Mouse (Mus musculus) hindbrain, embryonic 13.5 days (tissue): ENCODE data around the gene Mtnr1a. TPM values are rescaled to one million over a fixed set of nuclear protein-coding genes. Genes with fewer than 3 reads are reported as not detected.
"Not testable (repeated sequence)": the region's sequence is repeated elsewhere in the genome, so short reads cannot be mapped to it uniquely, and the experiment has no call there.

Experiments
- ATAC-seq: fragments of 200-750 bp; cut with Nextera tagmentation; 2 replicates; pipeline ENCODE4 v1.8.0; 2017; ENCODE audit warnings: moderate TSS enrichment; ENCODE audit not compliant: low FRiP score
- H3K27ac ChIP-seq: fragments of 300-500 bp; sonication (generic); 2 replicates; pipeline ENCODE4 v1.5.1; 2015; ENCODE audit warnings: inconsistent platforms, mild to moderate bottlenecking, moderate library complexity
- H3K27me3 ChIP-seq: fragments of 300-500 bp; sonication (generic); 2 replicates; pipeline ENCODE4 v1.6.1; 2015; ENCODE audit warnings: mild to moderate bottlenecking, inconsistent platforms
- H3K36me3 ChIP-seq: fragments of 300-500 bp; sonication (generic); 2 replicates; pipeline ENCODE4 v1.6.1; 2015; ENCODE audit warnings: mild to moderate bottlenecking, inconsistent platforms
- H3K4me1 ChIP-seq: fragments of 300-500 bp; sonication (generic); replicated peaks from 2 replicates; pipeline ENCODE4 v1.6.1; 2015; ENCODE audit warnings: inconsistent platforms
- H3K4me2 ChIP-seq: fragments of 300-500 bp; sonication (generic); 2 replicates; pipeline ENCODE4 v1.6.1; 2015; ENCODE audit warnings: inconsistent platforms, mild to moderate bottlenecking, moderate library complexity
- H3K4me3 ChIP-seq: fragments of 300-500 bp; sonication (generic); 2 replicates; pipeline ENCODE4 v1.5.1; 2015; ENCODE audit warnings: mild to moderate bottlenecking, inconsistent platforms
- H3K9ac ChIP-seq: fragments of 300-500 bp; sonication (generic); 2 replicates; pipeline ENCODE4 v1.6.1; 2015; ENCODE audit warnings: mild to moderate bottlenecking, inconsistent platforms
- H3K9me3 ChIP-seq: fragments of 300-500 bp; sonication (generic); 2 replicates; pipeline ENCODE4 v1.6.1; 2016; ENCODE audit warnings: inconsistent platforms
- WGBS: fragments of 180-500 bp; shearing (Covaris S2); methylation state at CpG from one replicate; pipeline ENCODE4 v1.1.7; 2015; 5-methylcytosine and 5-hydroxymethylcytosine counted together
- polyA plus RNA-seq: library from polyadenylated mRNA; unstranded; fragments of >200 nt; fragmentation: Nextera tagmentation; extraction: Ambion mirVana; gene quantifications from 2 replicates; pipeline ENCODE4 v1.2.1, GENCODE M21; 2015

Gene Mtnr1a
- polyA plus RNA-seq, 1 experiment from 2014 or later: 0.21 TPM

DNA sequence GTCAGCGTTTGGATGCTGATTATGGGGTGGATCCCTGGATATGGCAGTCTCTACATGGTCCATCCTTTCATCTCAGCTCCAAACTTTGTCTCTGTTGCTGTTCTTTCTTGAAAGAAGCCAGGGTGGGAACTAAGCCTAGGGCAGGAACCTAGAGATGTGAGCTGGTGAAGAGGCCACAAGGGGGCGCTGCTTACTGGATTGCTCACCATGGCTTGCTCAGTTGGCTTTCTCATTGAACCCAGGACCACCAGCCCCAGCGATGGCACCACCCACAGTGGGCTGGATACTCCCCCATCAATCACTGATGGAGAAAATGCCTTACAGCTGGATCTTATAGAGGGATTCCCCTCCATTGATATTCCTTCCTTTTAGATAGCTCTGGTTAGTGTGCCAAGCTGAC lies 12.1 kb upstream of the Mtnr1a start:
- WGBS: 21% methylated on average over 3 of the region's 3 CpGs
- no peak overlapping the region for H3K9ac ChIP-seq
- peaks cover 14% of the 10 kb centered on the region for H3K36me3 ChIP-seq
- no peak overlapping the region for H3K4me3 ChIP-seq
- no peak overlapping the region for H3K27ac ChIP-seq
- H3K4me1 ChIP-seq: no peaks in the 10 kb centered on the region
- no peaks in the 10 kb centered on the region for H3K9me3 ChIP-seq
- no peak overlapping the region for H3K4me2 ChIP-seq
- no peak for ATAC-seq
- H3K27me3 ChIP-seq: no peaks in the 10 kb centered on the region

- H3K4me3 ChIP-seq: no peak overlapping the region
- no peaks in the 10 kb centered on the region for H3K9me3 ChIP-seq
- no peaks in the 10 kb centered on the region; the same call in 1 of the 2 replicates for H3K36me3 ChIP-seq
- H3K4me2 ChIP-seq: no peak overlapping the region
- no peaks in the 10 kb centered on the region; the same call in 1 of the 2 replicates for H3K4me1 ChIP-seq
- no peaks in the 10 kb centered on the region for H3K27me3 ChIP-seq
- 85% methylated on average over 2 of the region's 2 CpGs for WGBS
- H3K9ac ChIP-seq: no peak overlapping the region
- ATAC-seq: no peak
- no peak overlapping the region for H3K27ac ChIP-seq
Observed at GRCm38 (mm10) chr8:45060083-45060482, 8.9 kb upstream of the Mtnr1a start.

DNA sequence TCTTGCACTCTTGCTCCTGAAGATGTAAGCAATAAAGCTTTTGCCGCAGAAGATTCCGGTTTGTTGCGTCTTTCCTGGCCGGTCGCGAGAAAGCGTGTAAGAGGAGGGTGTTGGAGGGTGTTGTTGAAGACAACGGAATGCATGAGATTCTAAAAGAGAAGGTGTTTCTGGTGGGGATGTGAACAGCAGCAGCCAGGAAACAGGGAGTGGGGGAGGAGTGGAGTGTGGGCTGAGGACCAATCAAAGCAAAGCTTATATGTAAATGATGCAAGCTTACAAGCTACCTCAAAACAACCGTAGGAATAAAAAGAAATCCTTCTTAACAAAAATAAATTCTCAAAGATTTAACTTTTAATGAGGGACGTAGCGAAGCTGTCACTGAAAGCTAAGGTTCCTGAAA lies 6.6 kb upstream of the Mtnr1a start:
- no peak for ATAC-seq
- no peak overlapping the region for H3K4me3 ChIP-seq
- H3K4me1 ChIP-seq: no peaks in the 10 kb centered on the region; the same call in 1 of the 2 replicates
- no peaks in the 10 kb centered on the region for H3K36me3 ChIP-seq
- H3K9me3 ChIP-seq: no peaks in the 10 kb centered on the region
- no peak overlapping the region for H3K4me2 ChIP-seq
- H3K27ac ChIP-seq: no peak overlapping the region
- no peaks in the 10 kb centered on the region for H3K27me3 ChIP-seq
- 95% methylated on average over 11 of the region's 11 CpGs for WGBS
- no peak overlapping the region for H3K9ac ChIP-seq

- H3K9ac ChIP-seq: no peak overlapping the region
- no peaks in the 10 kb centered on the region for H3K27me3 ChIP-seq
- H3K36me3 ChIP-seq: no peaks in the 10 kb centered on the region
- H3K9me3 ChIP-seq: no peaks in the 10 kb centered on the region
- H3K4me3 ChIP-seq: no peak overlapping the region
- H3K27ac ChIP-seq: no peak overlapping the region
- H3K4me1 ChIP-seq: no peaks in the 10 kb centered on the region; the same call in 1 of the 2 replicates
- WGBS: 68% methylated on average over 25 of the region's 25 CpGs
- no peak overlapping the region for H3K4me2 ChIP-seq
- no peak for ATAC-seq
Observed at GRCm38 (mm10) chr8:45062982-45063924, 5.7 kb upstream of the Mtnr1a start.

GRCm38 (mm10) chr8:45064197-45064869 lies 4.6 kb upstream of the Mtnr1a start:
- Histone ChIP-seq H3K9me3 (no peaks in the 10 kb centered on the region), H3K4me1 (peaks cover 5% of the 10 kb centered on the region), H3K4me3 (no peak overlapping the region), H3K9ac (no peak overlapping the region), H3K27ac (no peak overlapping the region), H3K27me3 (0 out of 2 replicates have a peak, but pooled peaks cover 3% of the 10 kb centered on the region), H3K36me3 (no peaks in the 10 kb centered on the region), H3K4me2 (no peak overlapping the region)
- ATAC-seq: peak; percentile 34; the same call in 1 of the 2 replicates
- WGBS: 13% methylated on average over 8 of the region's 8 CpGs

DNA sequence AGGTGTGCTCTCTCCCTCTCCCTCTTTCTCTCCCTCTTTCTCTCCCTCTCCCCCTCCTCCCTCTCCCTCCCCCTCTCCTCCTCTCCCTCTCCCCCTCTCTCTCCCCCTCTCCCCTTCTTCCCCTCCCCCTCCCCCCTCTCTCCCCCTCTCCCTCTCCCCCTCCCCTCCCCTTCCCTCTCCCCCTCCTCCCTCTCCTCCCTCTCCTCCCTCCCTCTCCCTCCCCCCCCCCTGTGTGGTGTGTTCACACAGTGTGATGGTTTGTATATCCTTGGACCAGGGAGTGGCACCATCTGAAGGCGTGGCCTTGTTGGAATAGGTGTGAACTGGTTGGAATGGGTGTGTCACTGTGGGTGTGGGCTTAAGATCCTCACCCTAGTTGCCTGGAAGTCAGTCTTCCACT lies 3.5 kb upstream of the Mtnr1a start:
- 100% methylated on average over 1 of the region's 1 CpGs for WGBS

GRCm38 (mm10) chr8:45070949-45071348 lies 2.0 kb downstream of the Mtnr1a start:
- no peak overlapping the region for H3K4me3 ChIP-seq
- H3K27ac ChIP-seq: no peak overlapping the region
- no peaks in the 10 kb centered on the region for H3K9me3 ChIP-seq
- H3K9ac ChIP-seq: no peak overlapping the region
- WGBS: 88% methylated on average over 8 of the region's 8 CpGs
- H3K4me1 ChIP-seq: peaks cover 5% of the 10 kb centered on the region
- H3K36me3 ChIP-seq: no peaks in the 10 kb centered on the region
- no peak for ATAC-seq
- no peak overlapping the region for H3K4me2 ChIP-seq
- H3K27me3 ChIP-seq: 0 out of 2 replicates have a peak, but pooled peaks cover 3% of the 10 kb centered on the region

More for the DNA sequence above, 3.5 kb upstream of the Mtnr1a start:
- not testable (repeated sequence) for H3K9ac ChIP-seq, H3K4me3 ChIP-seq, H3K36me3 ChIP-seq, H3K9me3 ChIP-seq, H3K4me1 ChIP-seq, H3K27ac ChIP-seq, H3K27me3 ChIP-seq, H3K4me2 ChIP-seq, ATAC-seq

DNA sequence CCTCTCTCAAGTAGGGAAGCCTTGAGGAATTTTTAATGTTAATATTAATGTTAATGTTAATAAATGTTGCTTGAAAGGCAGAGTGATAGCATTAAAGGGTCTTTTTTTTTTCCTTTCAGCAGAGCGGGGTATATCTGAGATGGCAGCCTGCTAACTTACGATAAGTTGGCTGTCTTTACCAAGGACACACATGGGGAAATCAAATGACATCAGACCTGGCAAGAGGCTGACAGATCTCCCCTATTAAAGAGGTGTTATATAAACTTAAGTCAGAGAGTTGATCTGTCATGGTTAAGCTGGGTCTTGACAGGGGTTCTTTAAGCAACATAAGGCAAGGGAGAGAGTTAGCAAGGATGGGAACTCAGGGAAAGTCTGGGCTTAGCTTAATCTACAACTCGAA lies 11.9 kb downstream of the Mtnr1a start:
- no peak overlapping the region for H3K4me3 ChIP-seq
- 91% methylated on average over 3 of the region's 3 CpGs for WGBS
- no peaks in the 10 kb centered on the region for H3K36me3 ChIP-seq
- no peaks in the 10 kb centered on the region for H3K9me3 ChIP-seq
- H3K9ac ChIP-seq: no peak overlapping the region
- H3K4me1 ChIP-seq: no peaks in the 10 kb centered on the region
- no peaks in the 10 kb centered on the region for H3K27me3 ChIP-seq
- no peak overlapping the region for H3K27ac ChIP-seq
- no peak for ATAC-seq
- H3K4me2 ChIP-seq: no peak overlapping the region

DNA sequence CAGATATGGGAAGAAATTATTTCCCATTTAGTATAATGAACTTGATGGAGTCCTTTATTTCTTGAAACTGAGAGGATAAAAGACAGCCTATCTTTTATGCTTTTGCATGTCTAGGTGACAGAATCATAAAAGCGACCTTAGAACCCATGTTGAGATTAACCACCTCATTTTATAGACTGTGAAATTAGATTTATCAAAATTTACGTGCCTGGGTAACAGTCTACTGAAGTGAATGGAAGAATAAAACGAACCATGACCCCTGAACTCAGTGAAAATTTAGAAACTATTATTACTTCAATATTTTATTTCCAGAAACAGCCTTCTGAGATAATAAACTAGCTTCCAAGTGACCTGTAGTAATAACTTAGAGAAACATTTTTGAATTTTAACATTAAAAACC lies 24.7 kb downstream of the Mtnr1a start:
- Histone ChIP-seq H3K36me3 (no peaks in the 10 kb centered on the region), H3K27ac (no peak overlapping the region), H3K27me3 (no peaks in the 10 kb centered on the region), H3K9me3 (no peaks in the 10 kb centered on the region), H3K4me2 (no peak overlapping the region), H3K9ac (no peak overlapping the region), H3K4me1 (no peaks in the 10 kb centered on the region), H3K4me3 (no peak overlapping the region)
- ATAC-seq: no peak
- 68% methylated on average over 3 of the region's 3 CpGs for WGBS

- H3K4me2 ChIP-seq: peak overlapping the region; percentile 57
- no peak overlapping the region for H3K27ac ChIP-seq
- H3K36me3 ChIP-seq: no peaks in the 10 kb centered on the region
- H3K4me1 ChIP-seq: peaks cover 20% of the 10 kb centered on the region
- peak; percentile 86 for ATAC-seq
- H3K27me3 ChIP-seq: no peaks in the 10 kb centered on the region
- 33% methylated on average over 13 of the region's 13 CpGs for WGBS
- peak overlapping the region; percentile 19; the same call in 1 of the 2 replicates for H3K9ac ChIP-seq
- H3K9me3 ChIP-seq: no peaks in the 10 kb centered on the region
- peak overlapping the region; percentile 26 for H3K4me3 ChIP-seq
Observed at GRCm38 (mm10) chr8:45109371-45110063, 40.6 kb downstream of the Mtnr1a start.

GRCm38 (mm10) chr8:45110064-45110812 lies 41.3 kb downstream of the Mtnr1a start:
- ATAC-seq: peak; percentile 57
- peak overlapping the region; percentile 19; the same call in 1 of the 2 replicates for H3K9ac ChIP-seq

More at GRCm38 (mm10) chr8:45110064-45110812, 41.3 kb downstream of the Mtnr1a start:
- Histone ChIP-seq H3K27ac (no peak overlapping the region), H3K4me2 (peak overlapping the region; percentile 57), H3K9me3 (no peaks in the 10 kb centered on the region), H3K4me1 (peaks cover 20% of the 10 kb centered on the region), H3K36me3 (no peaks in the 10 kb centered on the region), H3K27me3 (no peaks in the 10 kb centered on the region), H3K4me3 (peak overlapping the region; percentile 26)
- 11% methylated on average over 16 of the region's 16 CpGs for WGBS
